Mouse (Mus musculus) CH12.LX (cell line): Measurements from ENCODE around the gene Phf14.

Source experiments
- CHD2 ChIP-seq: IDR thresholded peaks from 2 replicates; pipeline ENCODE4 v1.6.1; 2011; ENCODE audit warnings: low read length, improper control_type of control experiment
- CTCF ChIP-seq, 2 experiments: IDR thresholded peaks in 1 of 2; conservative IDR thresholded peaks in 1 of 2; 2 replicates each; pipeline ENCODE4 v1.5.1; 2011 to 2012; ENCODE audit warnings: low read depth in 2 of 2, low read length in 2 of 2, improper control_type of control experiment in 1 of 2, inconsistent platforms in 1 of 2, mild to moderate bottlenecking in 1 of 2, moderate library complexity in 1 of 2
- POLR2A ChIP-seq: IDR thresholded peaks from 2 replicates; pipeline ENCODE4 v1.6.1; 2011; ENCODE audit warnings: low read depth, mild to moderate bottlenecking, improper control_type of control experiment, low read length
- RAD21 ChIP-seq: IDR thresholded peaks from 2 replicates; pipeline ENCODE4 v1.6.1; 2011; ENCODE audit warnings: low read depth, mild to moderate bottlenecking, low read length, improper control_type of control experiment, moderate library complexity
- SIN3A ChIP-seq: IDR thresholded peaks from 2 replicates; pipeline ENCODE4 v1.6.1; 2012; ENCODE audit warnings: low read length, improper control_type of control experiment, inconsistent platforms
- ZC3H11A ChIP-seq: IDR thresholded peaks from 2 replicates; pipeline ENCODE4 v1.6.1; 2012; ENCODE audit warnings: low read depth, mild to moderate bottlenecking, inconsistent platforms, low read length, improper control_type of control experiment

GRCm38 (mm10) chr6:12127287-12127686 is 219.7 kb downstream of the Phf14 start:
- TF ChIP-seq CHD2 (no peak), SIN3A (no peak), ZC3H11A (no peak), POLR2A (no peak), RAD21 (no peak), CTCF (conservative IDR thresholded peaks at IDR 0.05 in 1 of 2, IDR thresholded peaks at IDR 0.05 in 1 of 2; ENCODE audit: low read depth in 2 of 2, low read length in 2 of 2) (no peak)
